9 mouse cellular contexts compared by ENCODE assay signal in the genomic region with DNA sequence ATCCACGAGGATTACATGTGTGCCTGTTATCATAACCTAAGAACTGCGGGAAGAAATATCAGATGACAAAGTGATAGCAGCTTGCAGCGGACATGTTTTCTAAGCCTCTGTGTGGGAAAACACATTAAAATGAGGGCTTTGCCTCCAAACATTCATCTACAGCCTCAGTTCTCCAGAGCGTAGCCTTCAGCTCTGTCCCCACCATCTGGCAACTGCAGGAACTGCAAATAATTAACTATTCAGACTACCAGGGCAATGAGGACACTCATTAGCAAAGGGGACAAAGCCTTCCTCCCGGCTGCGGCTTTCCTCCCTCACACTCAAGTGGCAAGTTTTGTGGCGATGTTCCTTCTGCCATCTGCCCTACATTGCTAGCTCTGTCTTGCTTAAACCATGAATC. TPM values are rescaled to one million over a fixed set of nuclear protein-coding genes. Genes with fewer than 3 reads are reported as not detected.
A peak's percentile ranks its signal among the peaks of the same experiment; 100 is the strongest.
DNase-seq lines count a peak whose midpoint lies in the region; ATAC-seq and TF ChIP-seq lines count a peak whose summit lies in the region.
"Had no signal": no experiment of that assay in that cellular context is flagged by ENCODE, and none has a peak within 500 bp of the region (broad histone marks: within the 10 kb centered on the region; RNA-seq: fewer than 3 reads in every experiment).

No protein-coding gene starts in this region.

- no peak overlapping the region for H3K27ac ChIP-seq in cortical plate, adult 2 months (ENCODE audit: insufficient read depth, low read length)
- no peak overlapping the region for H3K27ac ChIP-seq in liver, postnatal 0 days (ENCODE audit: low read depth)
- no peak overlapping the region for H3K27ac ChIP-seq in olfactory bulb, adult 2 months (ENCODE audit: insufficient read depth, low read depth, low read length)
- H3K27ac ChIP-seq: liver, embryonic 15.5 days had no signal

- H3K36me3 ChIP-seq in liver, postnatal 0 days (replicated peaks; ENCODE audit: insufficient read depth, low read length) = no peaks in the 10 kb centered on the region
- H3K36me3 ChIP-seq: liver, embryonic 15.5 days had no signal

- TF ChIP-seq CTCF in cortical plate, adult 2 months (IDR thresholded peaks at IDR 0.05; ENCODE audit: extremely low read depth, insufficient read depth, low read length) = peak; percentile 85
- peak; percentile 70 for TF ChIP-seq CTCF in liver, postnatal 0 days (IDR thresholded peaks at IDR 0.05; ENCODE audit: low read depth)
- 0 out of 2 replicates have a peak, but pooled peaks have one; percentile 23 for TF ChIP-seq CTCF in olfactory bulb, adult 2 months (IDR thresholded peaks at IDR 0.05; ENCODE audit: insufficient read depth, low read depth, low read length)

- H3K9me3 ChIP-seq in liver, postnatal 0 days (ENCODE audit: low read length) = no peaks in the 10 kb centered on the region
- H3K9me3 ChIP-seq: liver, embryonic 15.5 days had no signal

- H3K4me3 ChIP-seq in cortical plate, adult 2 months (ENCODE audit: insufficient read depth, low read length) = no peak overlapping the region
- H3K4me3 ChIP-seq in liver, postnatal 0 days (ENCODE audit: low read depth, low read length) = no peak overlapping the region
- no peak overlapping the region for H3K4me3 ChIP-seq in olfactory bulb, adult 2 months (ENCODE audit: insufficient read depth, low read depth, low read length)
- H3K4me3 ChIP-seq: liver, embryonic 15.5 days had no signal

- DNase-seq in ES-CJ7 (ENCODE audit: low read depth, low spot score) (peak; percentile 65), adipocyte (ENCODE audit: low spot score) (peak; percentile 41)
- DNase-seq in gastrocnemius, postnatal 14 days = peak; percentile 24
- peak; percentile 75 for DNase-seq in kidney, postnatal 10 days
- peak; percentile 31 for DNase-seq in liver, postnatal 0 days

- intact Hi-C loops in gastrocnemius, postnatal 14 days (cut with DNase I; ENCODE audit: low total_unique reads) = loop anchor here (5.0 to 10.0 kb wide), 3 partner anchors 102 to 395 kb away; no protein-coding TSS in a partner anchor

- H3K4me2 ChIP-seq in liver, postnatal 0 days (ENCODE audit: low read depth, low read length) = no peak overlapping the region
- H3K4me2 ChIP-seq: liver, embryonic 15.5 days had no signal

- TF ChIP-seq POLR2A in cortical plate, adult 2 months (IDR thresholded peaks at IDR 0.05; ENCODE audit: extremely low read depth, insufficient read depth, low read length) = no peak
- no peak for TF ChIP-seq POLR2A in olfactory bulb, adult 2 months (IDR thresholded peaks at IDR 0.05; ENCODE audit: insufficient read depth, low read depth, low read length)

- WGBS in liver, postnatal 0 days (ENCODE audit: insufficient replicate concordance) = 6% methylated on average over 7 of the region's 7 CpGs
- WGBS in olfactory bulb, adult 2 months = under 1% methylated on average over 7 of the region's 7 CpGs

- no peaks in the 10 kb centered on the region for H3K4me1 ChIP-seq in cortical plate, adult 2 months (ENCODE audit: control insufficient read depth, insufficient read depth, low read length)
- H3K4me1 ChIP-seq in liver, postnatal 0 days (ENCODE audit: insufficient read depth) = no peaks in the 10 kb centered on the region
- H3K4me1 ChIP-seq in olfactory bulb, adult 2 months (ENCODE audit: control insufficient read depth, insufficient read depth, low read length) = no peaks in the 10 kb centered on the region
- H3K4me1 ChIP-seq: liver, embryonic 15.5 days had no signal

- no peak for TF ChIP-seq EP300 in liver, postnatal 0 days (IDR thresholded peaks at IDR 0.05; ENCODE audit: low read depth)

- ATAC-seq in liver, postnatal 0 days = no peak
- no peak for ATAC-seq in erythroid progenitor cell, adult 5-6 weeks (replicated peaks; ENCODE audit: low FRiP score, poor library complexity, severe bottlenecking)

- H3K27me3 ChIP-seq in liver, postnatal 0 days (ENCODE audit: insufficient read depth, low read length) = 0 out of 2 replicates have a peak, but pooled peaks cover 11% of the 10 kb centered on the region

- no peak overlapping the region for H3K9ac ChIP-seq in liver, postnatal 0 days (replicated peaks)
- H3K9ac ChIP-seq: liver, embryonic 15.5 days had no signal

RNA-seq across cellular contexts. Expression of gene 4921504E06Rik, which starts 33.9 kb away (rescaled TPM):
- polyA plus RNA-seq in cortical plate, adult 2 months (2012; rRNA removed) = 0.08 TPM in 1 of 2 replicates, not detected in the other
- not detected for total RNA-seq in gastrocnemius, postnatal 14 days (2021)
- not detected in 2 replicates for polyA plus RNA-seq in liver, postnatal 0 days (2015; fragmentation: Nextera tagmentation; extraction: Ambion mirVana)
- polyA plus RNA-seq in olfactory bulb, adult 2 months (2012; ENCODE audit: insufficient read depth, insufficient read length, low replicate concordance, missing spikeins) = not detected in 2 replicates
- total RNA-seq in erythroid progenitor cell, adult 5-6 weeks (2015; ENCODE audit: low replicate concordance) = not detected in 2 replicates
- total RNA-seq in erythroid progenitor cell, adult 5-6 weeks (2017; ENCODE audit: low replicate concordance) = not detected in 2 replicates
- polyA plus RNA-seq: liver, embryonic 15.5 days had no signal

Comparison
In these comparisons a context has a peak if more than half of its experiments do, and no peak if none do; other contexts are left out.
1. DNase-seq: peak in every context shown above with its lines; median percentile 75 in kidney, postnatal 10 days; 65 in ES-CJ7; 41 in adipocyte; 31 in liver, postnatal 0 days; 24 in gastrocnemius, postnatal 14 days.
2. CTCF ChIP-seq: peak in every context shown above with its lines; median percentile 85 in cortical plate, adult 2 months; 70 in liver, postnatal 0 days; 23 in olfactory bulb, adult 2 months.